Mouse (Mus musculus) C2C12 (cell line): ENCODE measurements around the gene Gm28635.
"Not testable (repeated sequence)": the region's sequence is repeated elsewhere in the genome, so short reads cannot be mapped to it uniquely, and the experiment has no call there.

ENCODE experiments used
- CEBPB ChIP-seq: IDR thresholded peaks from one replicate; pipeline ENCODE4 v1.6.1; 2011; ENCODE audit warnings: low read depth, mild to moderate bottlenecking, control low read depth, moderate library complexity
- CTCF ChIP-seq: IDR thresholded peaks from one replicate; pipeline ENCODE4 v1.5.1; 2011; ENCODE audit not compliant: control insufficient read depth, insufficient read depth, insufficient read length
- MAX ChIP-seq: IDR thresholded peaks from one replicate; pipeline ENCODE4 v1.6.1; 2011; ENCODE audit warnings: mild to moderate bottlenecking, control low read depth
- MYOG ChIP-seq: IDR thresholded peaks from one replicate; pipeline ENCODE4 v1.6.1; 2011; ENCODE audit not compliant: control insufficient read depth, insufficient read length; ENCODE audit errors: extremely low read depth
- USF1 ChIP-seq: IDR thresholded peaks from one replicate; pipeline ENCODE4 v1.6.1; 2011; ENCODE audit warnings: low read depth, mild to moderate bottlenecking, control low read depth, moderate library complexity

DNA sequence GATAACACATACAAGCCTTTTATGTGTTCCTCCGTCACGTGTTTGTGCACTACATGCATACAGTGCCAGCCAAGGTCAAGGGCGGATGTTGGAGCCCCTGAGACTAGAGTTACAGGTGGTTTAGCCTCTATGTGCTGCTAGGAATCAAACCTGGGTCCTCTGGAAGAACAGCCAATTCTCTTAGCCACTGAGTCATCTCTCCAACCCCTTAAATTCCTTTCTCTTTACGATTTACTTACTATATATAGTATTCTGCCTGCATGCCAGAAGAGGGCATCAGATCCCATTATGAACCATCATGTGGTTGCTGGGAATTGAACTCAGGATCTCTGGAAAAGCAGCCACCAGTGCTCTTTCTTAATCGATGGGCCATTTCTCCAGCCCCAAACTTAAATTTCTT is 6.3 kb downstream of the Gm28635 start:
- not testable (repeated sequence) for TF ChIP-seq USF1, CTCF, MYOG, MAX, CEBPB
